ENCODE assay signal across 1 mouse cellular context in the genomic region with DNA sequence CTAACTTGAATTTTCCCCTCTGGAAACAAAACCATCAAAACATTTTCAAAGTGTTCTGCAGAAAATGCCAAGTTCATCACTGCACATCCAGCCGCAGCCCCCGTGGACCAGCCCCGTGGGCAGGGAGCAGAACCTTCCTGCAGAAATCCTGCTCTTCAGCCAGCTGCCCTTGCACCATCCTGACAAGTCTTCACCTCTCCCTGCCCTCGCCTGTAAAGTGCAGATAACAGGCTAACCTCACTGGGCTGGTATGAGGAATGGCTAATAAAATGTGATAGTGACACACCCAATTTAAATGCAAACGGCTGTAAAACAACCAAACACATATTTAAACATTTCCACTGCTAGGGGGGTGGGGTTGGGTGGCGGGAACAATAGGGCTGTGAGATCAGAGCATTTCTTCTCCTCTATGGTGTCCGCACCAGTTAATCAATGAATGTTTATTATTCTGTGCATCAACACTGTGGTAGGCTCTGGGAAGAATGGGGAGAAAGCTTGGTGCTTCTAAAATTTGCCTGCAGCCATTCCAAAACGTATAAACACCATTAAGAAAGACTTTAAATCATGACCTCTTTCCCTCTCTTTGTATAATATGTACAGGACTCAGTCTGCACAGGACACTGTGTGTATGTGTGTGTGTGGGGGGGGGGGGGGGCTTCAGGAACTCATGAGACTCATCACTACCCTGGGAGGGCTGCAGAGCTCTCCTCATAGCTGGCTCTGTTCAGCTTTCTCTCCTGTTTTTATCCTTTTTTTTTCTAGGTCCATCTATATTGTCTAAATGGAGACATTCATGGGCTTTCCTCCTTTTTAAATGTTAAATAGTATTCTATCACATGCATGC.
TF ChIP-seq lines count a peak whose summit lies in the region.

No protein-coding gene starts in this region.

TF ChIP-seq in MEL, 35 proteins besides CTCF, POLR2A, EP300 and RAD21 (continued from another document):
- TF ChIP-seq ZC3H11A (IDR thresholded peaks at IDR 0.05; ENCODE audit: low read depth, low read length) (no peak), NELFE (IDR thresholded peaks at IDR 0.05; ENCODE audit: low read depth, low read length) (0 out of 2 replicates have a peak, but pooled peaks have one; percentile 19), CHD1 (IDR thresholded peaks at IDR 0.05; ENCODE audit: low read depth, low read length) (no peak), MXI1 (IDR thresholded peaks at IDR 0.05; ENCODE audit: low read depth, low read length) (0 out of 2 replicates have a peak, but pooled peaks have one; percentile 8), KAT2A (conservative IDR thresholded peaks at IDR 0.05; ENCODE audit: low read depth, low read length) (no peak), NRF1 (IDR thresholded peaks at IDR 0.05; ENCODE audit: insufficient read depth, low read depth, low read length, poor library complexity, severe bottlenecking) (no peak), ZMIZ1 (IDR thresholded peaks at IDR 0.05; ENCODE audit: low read depth, low read length) (peak; percentile 24; the same call in 1 of the 2 replicates), POLR2AphosphoS5 (IDR thresholded peaks at IDR 0.05; ENCODE audit: borderline replicate concordance, low read depth, low read length) (no peak)
